Mouse (Mus musculus) neural tube, embryonic 13.5 days (tissue): ENCODE data around the gene Pde9a. TPM values are rescaled to one million over a fixed set of nuclear protein-coding genes. Genes with fewer than 3 reads are reported as not detected.

Source experiments
- ATAC-seq: fragments of 200-750 bp; cut with Nextera tagmentation; 2 replicates; pipeline ENCODE4 v1.8.0; 2017; ENCODE audit warnings: low read depth, mild to moderate bottlenecking, moderate TSS enrichment, moderate library complexity
- H3K27ac ChIP-seq: fragments of 300-500 bp; sonication (generic); replicated peaks from 2 replicates; pipeline ENCODE4 v1.5.1; 2015; ENCODE audit warnings: moderate library complexity, mild to moderate bottlenecking, inconsistent platforms
- H3K27me3 ChIP-seq: fragments of 300-500 bp; sonication (generic); 2 replicates; pipeline ENCODE4 v1.6.1; 2015; ENCODE audit warnings: mild to moderate bottlenecking, inconsistent platforms
- H3K36me3 ChIP-seq: fragments of 300-500 bp; sonication (generic); 2 replicates; pipeline ENCODE4 v1.6.1; 2015; ENCODE audit warnings: mild to moderate bottlenecking, inconsistent platforms
- H3K4me1 ChIP-seq: fragments of 300-500 bp; sonication (generic); replicated peaks from 2 replicates; pipeline ENCODE4 v1.6.1; 2015; ENCODE audit warnings: inconsistent platforms
- H3K4me2 ChIP-seq: fragments of 300-500 bp; sonication (generic); 2 replicates; pipeline ENCODE4 v1.6.1; 2015; ENCODE audit warnings: inconsistent platforms, mild to moderate bottlenecking, moderate library complexity
- H3K4me3 ChIP-seq: fragments of 300-500 bp; sonication (generic); 2 replicates; pipeline ENCODE4 v1.5.1; 2015; ENCODE audit warnings: mild to moderate bottlenecking, inconsistent platforms
- H3K9ac ChIP-seq: fragments of 300-500 bp; sonication (generic); 2 replicates; pipeline ENCODE4 v1.6.1; 2015; ENCODE audit warnings: moderate library complexity, mild to moderate bottlenecking, inconsistent platforms
- H3K9me3 ChIP-seq: fragments of 300-500 bp; sonication (generic); 2 replicates; pipeline ENCODE4 v1.6.1; 2016; ENCODE audit warnings: inconsistent platforms
- WGBS: fragments of 180-500 bp; shearing (Covaris S2); methylation state at CpG from one replicate; pipeline ENCODE4 v1.1.7; 2015; 5-methylcytosine and 5-hydroxymethylcytosine counted together
- polyA plus RNA-seq: library from polyadenylated mRNA; unstranded; fragments of >200 nt; fragmentation: Nextera tagmentation; extraction: Ambion mirVana; gene quantifications from 2 replicates; pipeline ENCODE4 v1.2.1, GENCODE M21; 2015

The Pde9a gene
- polyA plus RNA-seq, 1 experiment from 2014 or later: 34.7 TPM

DNA sequence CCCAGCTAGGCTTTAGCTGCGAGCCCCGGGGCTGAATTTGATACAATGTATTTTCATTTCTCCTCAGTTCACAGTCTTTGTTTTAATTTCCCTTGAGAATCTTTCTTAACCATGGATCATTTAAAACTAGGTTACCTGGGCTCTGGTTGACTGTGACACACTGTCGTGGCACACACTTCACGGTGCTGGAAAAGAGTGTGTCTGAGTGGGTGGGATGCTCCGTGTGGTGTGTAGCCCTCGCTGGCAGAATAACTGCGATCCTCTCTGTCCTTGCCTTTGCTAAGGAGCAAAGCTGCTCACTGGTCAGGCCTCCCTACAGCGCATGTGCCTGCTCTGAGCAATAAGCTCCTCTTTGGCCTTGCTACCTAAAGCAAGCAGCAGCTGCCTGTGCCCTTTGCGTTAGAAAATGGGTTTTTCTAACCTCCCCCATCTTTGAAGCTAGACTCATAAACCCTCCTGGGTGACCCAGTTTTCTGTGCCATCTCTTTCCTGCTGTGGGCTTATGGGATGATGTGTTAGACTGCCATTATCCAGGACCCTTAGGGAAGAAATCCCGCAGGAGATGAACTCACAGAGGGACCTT, 100.7 kb downstream of the Pde9a start:
- Histone ChIP-seq H3K9ac (no peak overlapping the region), H3K4me1 (peaks cover 21% of the 10 kb centered on the region), H3K9me3 (no peaks in the 10 kb centered on the region), H3K27ac (peak overlapping the region; percentile 35), H3K27me3 (no peaks in the 10 kb centered on the region), H3K4me3 (no peak overlapping the region), H3K36me3 (no peaks in the 10 kb centered on the region), H3K4me2 (no peak overlapping the region)
- ATAC-seq: no peak
- WGBS: 58% methylated on average over 10 of the region's 10 CpGs

DNA sequence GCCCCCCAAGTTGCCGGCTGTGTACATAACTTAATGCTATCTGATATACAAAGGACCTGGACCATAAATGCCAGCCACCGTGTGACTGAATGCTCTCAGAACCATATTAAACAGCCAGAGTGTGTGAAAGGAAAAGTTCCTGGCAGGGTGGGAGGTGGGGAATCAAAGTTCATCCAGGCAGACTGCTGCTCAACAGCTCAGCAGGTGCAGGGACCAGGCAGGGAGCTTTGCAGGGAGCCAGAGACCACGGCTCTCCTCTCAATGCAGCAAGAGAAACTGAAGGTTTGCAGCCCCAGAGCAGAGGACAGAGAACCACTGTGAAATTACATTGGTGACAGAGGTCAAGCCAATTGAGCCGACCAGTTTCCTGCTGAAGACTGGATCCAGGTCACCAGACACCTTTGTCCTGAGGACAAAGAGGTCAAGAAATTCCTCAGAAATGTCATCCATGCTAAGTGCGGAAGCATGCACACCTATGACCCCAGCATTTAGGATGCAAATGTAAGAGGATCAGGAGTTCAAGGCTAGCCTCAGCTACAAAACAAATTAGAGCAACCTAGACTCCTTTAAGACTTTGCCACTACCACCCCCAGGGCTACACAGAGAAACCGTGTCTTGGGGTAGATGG, 101.5 kb downstream of the Pde9a start:
- Histone ChIP-seq H3K36me3 (no peaks in the 10 kb centered on the region), H3K9me3 (no peaks in the 10 kb centered on the region), H3K4me3 (no peak overlapping the region), H3K4me2 (no peak overlapping the region), H3K27me3 (no peaks in the 10 kb centered on the region), H3K4me1 (peaks cover 17% of the 10 kb centered on the region), H3K9ac (no peak overlapping the region), H3K27ac (no peak overlapping the region)
- 22% methylated on average over 6 of the region's 6 CpGs for WGBS
- ATAC-seq: no peak

DNA sequence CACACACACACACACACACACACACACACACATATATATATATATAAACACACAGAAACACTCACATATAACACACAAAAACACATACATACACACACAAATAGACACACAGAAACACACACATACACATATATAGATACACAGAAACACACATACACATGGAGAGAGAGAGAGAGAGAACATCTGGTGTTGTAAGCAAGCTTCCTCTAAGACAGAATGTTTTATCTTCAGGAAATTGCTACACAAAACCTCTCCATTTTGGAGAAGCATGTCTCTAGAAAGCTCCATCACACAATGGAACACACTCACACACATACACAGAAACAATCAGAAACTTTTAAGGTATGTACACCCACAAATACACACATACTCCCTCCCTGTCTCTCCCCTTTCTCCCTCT, 105.3 kb downstream of the Pde9a start:
- Histone ChIP-seq H3K36me3 (peaks cover 14% of the 10 kb centered on the region), H3K27ac (no peak overlapping the region), H3K4me3 (no peak overlapping the region), H3K4me1 (peaks cover 17% of the 10 kb centered on the region), H3K27me3 (no peaks in the 10 kb centered on the region), H3K9me3 (no peaks in the 10 kb centered on the region), H3K4me2 (no peak overlapping the region), H3K9ac (no peak overlapping the region)
- no peak for ATAC-seq

DNA sequence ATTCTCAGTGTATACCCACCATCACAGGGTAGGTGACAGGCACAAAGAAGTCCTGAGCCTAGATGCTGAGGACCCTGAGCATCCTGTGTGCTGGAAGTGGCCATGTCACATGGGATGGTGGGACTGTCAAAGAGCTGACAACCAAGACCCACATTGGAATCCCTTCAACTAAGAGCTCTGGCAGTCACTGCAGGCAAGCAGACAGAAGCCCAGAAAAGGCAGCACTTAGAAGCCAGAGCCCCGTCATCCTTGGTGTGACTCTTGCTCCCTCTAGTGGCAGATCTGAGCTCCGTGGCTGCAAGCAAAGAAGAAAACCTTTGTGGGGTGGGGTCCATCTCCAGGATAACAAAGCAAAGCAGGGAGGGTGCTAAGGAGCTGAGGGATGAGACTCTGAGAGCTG, 106.4 kb downstream of the Pde9a start:
- H3K4me2 ChIP-seq: no peak overlapping the region
- no peaks in the 10 kb centered on the region for H3K27me3 ChIP-seq
- ATAC-seq: peak; percentile 75; the same call in 1 of the 2 replicates
- H3K9me3 ChIP-seq: no peaks in the 10 kb centered on the region
- 2% methylated on average over 2 of the region's 2 CpGs for WGBS
- peaks cover 8% of the 10 kb centered on the region for H3K4me1 ChIP-seq
- H3K4me3 ChIP-seq: no peak overlapping the region
- H3K36me3 ChIP-seq: peaks cover 24% of the 10 kb centered on the region
- H3K9ac ChIP-seq: no peak overlapping the region
- H3K27ac ChIP-seq: no peak overlapping the region

DNA sequence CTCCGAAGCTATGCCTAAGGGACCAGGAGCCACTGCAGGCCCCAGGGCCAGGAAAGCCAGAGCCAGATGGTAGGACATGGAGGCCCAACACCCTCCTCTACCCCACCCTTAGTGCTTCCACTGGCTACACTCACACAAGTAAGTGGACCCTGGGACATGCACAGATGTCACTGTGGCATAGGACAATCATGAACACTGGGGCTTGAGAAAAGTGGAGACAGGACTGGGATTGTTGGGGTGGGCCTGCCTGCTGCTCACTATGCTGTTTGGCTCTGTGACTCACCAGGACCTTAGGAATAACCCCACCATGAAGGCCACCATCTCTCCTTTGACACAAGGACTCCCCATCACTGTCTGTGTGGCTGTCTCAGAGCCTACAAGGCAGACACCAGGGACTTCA, 109.0 kb downstream of the Pde9a start:
- no peaks in the 10 kb centered on the region for H3K4me1 ChIP-seq
- no peak overlapping the region for H3K4me3 ChIP-seq
- no peaks in the 10 kb centered on the region for H3K9me3 ChIP-seq
- 87% methylated on average over 1 of the region's 1 CpGs for WGBS
- no peak overlapping the region for H3K9ac ChIP-seq
- no peak for ATAC-seq
- H3K4me2 ChIP-seq: no peak overlapping the region
- H3K27ac ChIP-seq: no peak overlapping the region
- H3K36me3 ChIP-seq: peaks cover 49% of the 10 kb centered on the region
- no peaks in the 10 kb centered on the region for H3K27me3 ChIP-seq

DNA sequence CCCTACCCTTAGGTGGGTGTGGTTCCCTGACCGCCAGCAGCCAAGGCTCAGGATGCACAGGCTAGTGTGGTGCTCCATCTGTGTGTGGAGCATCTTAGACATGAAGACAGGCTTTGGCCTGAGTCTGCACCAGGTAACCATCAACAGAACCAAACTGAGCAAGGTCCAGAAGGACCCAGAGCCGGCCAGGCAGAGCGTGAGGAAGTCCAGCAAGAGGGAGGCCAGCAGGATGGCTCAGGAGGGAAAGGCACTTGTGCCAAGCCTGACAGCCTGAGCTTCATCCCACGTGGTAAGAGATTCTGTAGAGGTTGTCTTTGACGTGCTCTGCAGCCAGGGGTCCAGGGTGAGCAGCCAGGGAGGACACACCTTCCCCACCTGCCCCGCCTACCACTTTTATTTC, 111.7 kb downstream of the Pde9a start:
- no peaks in the 10 kb centered on the region for H3K4me1 ChIP-seq
- H3K27ac ChIP-seq: no peak overlapping the region
- no peak for ATAC-seq
- no peak overlapping the region for H3K9ac ChIP-seq
- WGBS: 93% methylated on average over 6 of the region's 6 CpGs
- H3K4me2 ChIP-seq: no peak overlapping the region
- H3K36me3 ChIP-seq: peaks cover 74% of the 10 kb centered on the region
- H3K9me3 ChIP-seq: no peaks in the 10 kb centered on the region
- H3K4me3 ChIP-seq: no peak overlapping the region
- no peaks in the 10 kb centered on the region for H3K27me3 ChIP-seq

DNA sequence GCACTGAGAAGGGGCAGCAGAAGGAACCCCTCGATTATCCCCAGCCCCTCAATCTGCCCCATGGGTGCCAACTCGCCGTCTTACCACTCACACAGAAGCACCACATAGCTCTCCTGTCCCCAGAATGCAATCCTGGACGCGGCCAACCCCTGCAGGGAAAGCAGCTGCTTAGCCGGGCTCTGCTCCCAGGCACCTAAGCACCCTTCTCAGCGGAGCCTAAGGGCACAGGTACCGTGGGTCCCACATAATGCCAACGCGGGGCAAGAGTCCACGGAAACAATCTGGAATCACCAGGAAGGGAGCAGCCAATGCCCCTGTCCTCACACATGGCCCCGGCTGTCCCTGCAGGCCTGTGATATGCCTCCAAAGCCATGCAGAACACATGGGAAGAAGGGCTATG, 113.7 kb downstream of the Pde9a start:
- Histone ChIP-seq H3K4me1 (peaks cover 2% of the 10 kb centered on the region; the same call in 1 of the 2 replicates), H3K9ac (no peak overlapping the region), H3K27me3 (no peaks in the 10 kb centered on the region), H3K4me3 (no peak overlapping the region), H3K27ac (no peak overlapping the region), H3K36me3 (peaks cover 94% of the 10 kb centered on the region), H3K9me3 (no peaks in the 10 kb centered on the region), H3K4me2 (no peak overlapping the region)
- ATAC-seq: no peak
- WGBS: 93% methylated on average over 12 of the region's 12 CpGs

DNA sequence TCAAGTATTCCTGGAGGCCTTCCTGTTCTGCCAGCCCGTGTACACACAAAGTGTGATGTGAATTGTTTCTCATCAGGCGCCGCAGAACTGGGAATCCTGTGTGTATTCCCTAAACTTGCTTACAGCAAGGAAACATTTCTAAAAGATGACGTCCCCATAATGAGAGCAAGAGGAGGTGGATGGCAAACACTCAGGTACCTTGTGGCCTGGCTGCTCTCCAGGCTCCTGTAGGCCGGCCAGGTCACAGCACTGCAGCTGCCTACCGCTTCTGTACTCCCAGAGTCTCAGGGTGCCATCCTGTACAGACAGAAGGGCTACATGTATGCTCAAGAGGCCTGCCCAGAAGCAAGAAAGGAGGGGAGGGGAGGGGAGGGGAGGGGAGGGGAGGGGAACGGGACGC, 114.4 kb downstream of the Pde9a start:
- Histone ChIP-seq H3K36me3 (peaks cover 94% of the 10 kb centered on the region), H3K4me1 (peaks cover 9% of the 10 kb centered on the region), H3K4me2 (no peak overlapping the region), H3K9ac (no peak overlapping the region), H3K27me3 (no peaks in the 10 kb centered on the region), H3K27ac (no peak overlapping the region), H3K4me3 (no peak overlapping the region), H3K9me3 (no peaks in the 10 kb centered on the region)
- ATAC-seq: no peak
- 92% methylated on average over 8 of the region's 8 CpGs for WGBS

DNA sequence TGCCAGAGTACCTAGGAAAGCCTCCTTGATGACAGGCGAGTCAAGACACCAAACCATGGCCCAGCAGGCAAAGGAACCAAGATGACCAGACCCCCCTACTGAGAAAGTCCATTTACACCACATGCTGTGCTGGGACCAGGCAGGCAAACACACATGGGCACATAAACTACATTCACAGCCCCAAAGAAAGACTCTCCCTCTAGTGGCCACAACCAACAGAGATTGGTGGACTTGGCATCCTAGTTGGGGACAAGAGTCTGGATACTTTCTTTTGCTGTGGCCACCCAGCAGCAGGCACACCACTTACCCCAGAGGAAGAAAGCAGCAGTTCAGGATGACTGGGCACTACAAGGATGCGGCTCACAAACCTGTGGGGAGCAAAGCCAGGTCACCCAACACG, 114.9 kb downstream of the Pde9a start:
- Histone ChIP-seq H3K9me3 (no peaks in the 10 kb centered on the region), H3K27me3 (no peaks in the 10 kb centered on the region), H3K4me3 (no peak overlapping the region), H3K36me3 (peaks cover 94% of the 10 kb centered on the region), H3K9ac (no peak overlapping the region), H3K4me1 (peaks cover 10% of the 10 kb centered on the region), H3K4me2 (no peak overlapping the region), H3K27ac (no peak overlapping the region)
- no peak for ATAC-seq
- WGBS: 91% methylated on average over 3 of the region's 3 CpGs

DNA sequence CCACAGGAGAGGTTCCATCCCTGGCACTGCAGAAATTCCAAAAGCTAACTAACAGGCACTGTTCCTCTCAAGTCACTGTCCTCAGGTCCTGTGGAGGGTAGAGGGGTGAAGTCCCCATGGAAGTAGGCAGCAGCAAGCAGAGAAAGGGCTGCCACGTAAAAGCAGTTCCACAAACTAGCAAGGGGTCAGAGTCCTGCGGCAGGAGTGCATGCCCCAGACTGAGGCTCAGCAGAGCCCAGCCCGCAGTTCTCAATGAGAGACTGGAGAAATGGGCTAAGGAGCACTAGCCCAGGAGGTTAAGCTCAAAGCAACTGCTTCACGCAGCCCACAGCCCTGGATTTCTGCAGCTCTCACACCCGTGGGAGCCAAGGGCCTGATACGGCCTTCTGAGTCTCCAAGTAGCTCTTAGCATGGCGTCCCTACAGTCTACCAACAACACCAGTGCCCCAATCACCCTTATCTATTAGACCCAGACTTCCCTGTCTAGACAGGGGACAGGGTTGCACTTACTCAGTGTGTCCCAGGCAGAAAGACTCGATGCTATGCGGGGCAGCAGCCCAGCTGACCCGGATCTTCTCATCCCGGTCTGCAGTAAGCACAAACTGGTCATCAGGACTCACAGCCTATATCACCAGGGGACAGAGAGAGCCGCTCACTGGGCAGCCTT, 116.4 kb downstream of the Pde9a start:
- Histone ChIP-seq H3K9me3 (no peaks in the 10 kb centered on the region), H3K9ac (no peak overlapping the region), H3K4me2 (no peak overlapping the region), H3K27ac (no peak overlapping the region), H3K36me3 (peaks cover 94% of the 10 kb centered on the region), H3K27me3 (no peaks in the 10 kb centered on the region), H3K4me1 (peaks cover 10% of the 10 kb centered on the region), H3K4me3 (no peak overlapping the region)
- no peak for ATAC-seq
- 92% methylated on average over 12 of the region's 12 CpGs for WGBS

DNA sequence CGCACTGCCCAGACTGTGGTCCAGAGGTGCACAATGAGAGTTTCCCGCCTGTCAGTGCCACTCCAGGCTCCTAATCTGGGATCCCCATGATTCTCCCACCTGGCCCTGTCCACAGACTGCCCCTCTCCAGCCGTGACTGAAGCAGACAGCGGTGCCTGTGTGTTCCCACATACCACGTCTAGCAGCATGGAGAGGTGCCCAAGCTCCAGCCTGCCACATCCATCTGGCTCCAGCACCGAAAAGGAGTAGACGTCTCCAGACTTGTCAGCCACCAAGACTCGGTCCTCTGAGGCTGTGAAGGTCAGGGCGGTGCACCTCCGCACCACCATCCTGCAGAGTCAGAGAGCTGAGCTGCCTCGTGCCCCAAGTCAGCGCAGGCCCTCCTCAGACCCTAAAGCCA, 117.3 kb downstream of the Pde9a start:
- peaks cover 94% of the 10 kb centered on the region for H3K36me3 ChIP-seq

DNA sequence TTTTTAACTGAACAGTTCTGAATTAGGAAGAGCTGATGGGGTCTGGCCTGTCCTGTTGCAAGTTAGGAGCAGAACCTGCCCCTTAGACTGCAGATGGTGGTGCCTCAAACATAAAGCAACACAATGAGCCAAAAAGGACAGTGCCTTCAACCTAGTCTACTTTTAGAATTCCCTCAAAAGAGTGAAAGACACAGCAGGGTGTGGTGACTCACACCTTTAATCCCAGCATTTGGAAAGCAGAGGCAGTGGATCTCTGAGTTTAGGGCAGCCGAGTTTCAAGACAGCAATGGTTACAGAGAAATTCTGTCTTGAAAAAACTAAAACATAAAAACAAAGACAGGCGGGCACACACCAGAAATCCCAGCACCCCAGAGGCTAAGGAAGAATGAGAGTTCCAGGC, 117.9 kb downstream of the Pde9a start:
- Histone ChIP-seq H3K9me3 (no peaks in the 10 kb centered on the region), H3K4me3 (no peak overlapping the region), H3K4me2 (no peak overlapping the region), H3K4me1 (peaks cover 10% of the 10 kb centered on the region), H3K27ac (no peak overlapping the region), H3K9ac (no peak overlapping the region), H3K36me3 (peaks cover 94% of the 10 kb centered on the region), H3K27me3 (no peaks in the 10 kb centered on the region)
- WGBS: 81% methylated on average over 2 of the region's 2 CpGs
- ATAC-seq: no peak

More for the DNA sequence above, 117.3 kb downstream of the Pde9a start:
- no peak overlapping the region for H3K9ac ChIP-seq
- no peaks in the 10 kb centered on the region for H3K9me3 ChIP-seq
- ATAC-seq: no peak
- no peak overlapping the region for H3K4me2 ChIP-seq
- peaks cover 10% of the 10 kb centered on the region for H3K4me1 ChIP-seq
- H3K4me3 ChIP-seq: no peak overlapping the region
- WGBS: 97% methylated on average over 12 of the region's 12 CpGs
- H3K27me3 ChIP-seq: no peaks in the 10 kb centered on the region
- no peak overlapping the region for H3K27ac ChIP-seq
